Mouse (Mus musculus) erythroblast, embryonic 14.5 days (primary cell): Measurements from ENCODE around the gene Klhl10.

Experiments
- GATA1 ChIP-seq: IDR thresholded peaks from 2 replicates; pipeline ENCODE4 v1.6.1; 2012; ENCODE audit warnings: low read length, inconsistent platforms, mixed read lengths
- TAL1 ChIP-seq: IDR thresholded peaks from 3 replicates; pipeline ENCODE4 v1.6.1; 2012; ENCODE audit warnings: low read length, inconsistent platforms, mixed read lengths

DNA sequence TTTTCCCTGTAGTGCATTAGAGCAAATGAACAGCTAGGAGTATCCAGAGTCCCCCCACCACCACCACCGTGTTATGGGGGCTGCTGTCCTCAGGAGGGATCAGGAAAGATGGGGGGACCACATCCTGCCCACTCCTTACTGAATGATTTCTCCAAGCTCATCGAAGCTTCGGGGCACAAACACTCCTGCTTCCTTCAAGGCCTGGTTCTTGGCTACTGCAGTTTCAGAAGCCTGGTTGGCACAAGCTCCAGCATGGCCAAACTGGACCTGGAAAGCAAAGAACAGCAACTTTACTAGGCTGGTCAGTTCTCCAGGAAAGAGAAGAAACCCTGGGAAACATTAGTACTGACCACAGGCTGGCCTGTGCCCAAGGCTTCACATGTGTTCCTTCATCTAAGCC lies 42.7 kb downstream of the Klhl10 start:
- no peak for TF ChIP-seq TAL1
- TF ChIP-seq GATA1 = no peak
